Mouse (Mus musculus): ENCODE results near the gene Lmf2. TPM values are rescaled to one million over a fixed set of nuclear protein-coding genes. Genes with fewer than 3 reads are reported as not detected.

The Lmf2 gene
- total RNA-seq (2015; ENCODE audit: low replicate concordance) = 18.6 and 21.3 TPM in 2 replicates
- 8.3 and 9.1 TPM in 2 replicates for total RNA-seq (2017; ENCODE audit: low replicate concordance)

DNA sequence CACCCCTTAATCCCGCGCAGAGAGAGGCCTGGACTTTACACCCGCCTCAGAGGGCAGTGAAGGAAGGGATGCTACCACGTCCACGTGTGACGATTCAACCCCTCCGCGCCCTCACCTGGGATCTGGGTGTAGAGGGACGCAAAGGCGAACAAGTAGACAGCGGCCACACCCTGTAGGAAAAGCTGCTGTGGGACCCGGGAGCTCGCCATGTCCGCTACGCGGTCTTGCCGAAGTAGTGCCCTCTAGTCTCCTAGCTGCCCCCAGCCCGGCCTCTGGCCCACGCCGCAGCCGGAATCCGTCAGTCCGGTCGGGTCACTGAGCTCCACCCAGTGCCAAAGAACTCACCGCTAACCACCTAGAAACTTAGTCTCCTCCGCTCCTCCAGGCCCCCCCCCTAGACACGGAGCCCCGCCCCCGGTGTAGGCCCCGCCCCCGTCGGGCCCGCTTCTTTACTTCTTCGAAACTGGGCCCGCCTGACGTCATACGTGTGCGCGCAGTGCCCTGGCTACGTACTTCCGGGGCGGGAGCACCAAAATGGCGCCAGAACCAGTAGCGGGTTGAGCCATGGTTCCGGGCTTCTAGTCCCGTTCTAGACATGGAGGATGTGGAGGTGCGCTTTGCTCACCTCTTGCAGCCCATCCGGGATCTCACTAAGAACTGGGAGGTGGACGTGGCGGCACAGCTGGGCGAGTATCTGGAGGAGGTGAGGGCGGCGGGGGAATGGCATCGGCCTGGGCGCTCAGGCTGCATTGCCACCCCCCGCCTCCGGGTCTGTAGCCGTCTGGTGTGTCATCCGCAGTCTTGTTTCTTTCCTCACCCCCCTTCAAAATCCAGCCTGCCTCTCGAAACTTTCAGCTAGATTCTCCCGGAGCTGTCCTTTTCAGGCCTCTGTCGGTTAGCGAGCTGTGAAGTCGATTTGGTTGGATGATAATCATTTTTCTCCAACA is at the start of gene Lmf2, which contains the start of gene Ncaph2:
Gene Lmf2 (minus strand): TSS at position 419 of the 947 bp plus-strand sequence.
Gene Ncaph2 (plus strand): TSS at position 479 of the 947 bp plus-strand sequence.
- peak; percentile 77 for ATAC-seq (replicated peaks; ENCODE audit: low FRiP score, poor library complexity, severe bottlenecking)

DNA sequence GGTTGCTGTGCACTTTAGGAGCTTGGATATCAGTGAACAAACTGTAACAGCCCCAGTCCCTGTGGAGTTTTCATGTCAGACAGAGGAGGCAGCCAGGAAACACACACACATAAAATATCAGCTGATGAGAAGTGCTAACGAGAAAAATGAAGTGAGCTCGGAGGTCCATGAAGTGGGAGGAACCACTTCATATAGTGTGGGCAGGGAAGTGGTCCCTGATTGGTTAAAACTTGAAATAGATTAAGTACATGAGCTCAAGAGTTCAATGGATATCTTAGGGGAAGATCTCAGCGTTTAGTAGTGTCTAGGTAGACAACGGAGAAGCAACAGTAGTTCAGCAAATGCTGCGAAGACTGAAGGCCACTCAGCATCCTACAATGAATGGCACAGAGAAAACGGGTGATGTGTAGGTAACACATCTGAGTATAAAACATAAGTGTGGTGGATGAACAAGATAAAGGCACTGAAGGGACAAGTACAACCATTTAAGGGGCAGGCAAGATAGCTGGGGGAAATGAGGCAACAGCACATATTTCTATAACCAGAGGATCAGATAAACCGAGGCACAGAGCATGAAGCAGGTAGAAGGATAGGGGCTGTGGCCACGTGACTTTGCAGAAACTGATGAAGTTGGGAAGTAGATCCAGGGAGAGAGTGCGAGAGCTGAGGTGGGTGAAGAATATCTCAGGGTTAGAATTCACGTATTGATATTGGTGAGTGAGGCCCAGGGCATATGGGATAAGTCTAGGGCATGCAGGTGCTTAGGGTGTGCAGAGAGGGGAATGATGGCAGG is 49.6 kb upstream of the Lmf2 start:
- no peak for ATAC-seq (replicated peaks; ENCODE audit: low FRiP score, poor library complexity, severe bottlenecking)

DNA sequence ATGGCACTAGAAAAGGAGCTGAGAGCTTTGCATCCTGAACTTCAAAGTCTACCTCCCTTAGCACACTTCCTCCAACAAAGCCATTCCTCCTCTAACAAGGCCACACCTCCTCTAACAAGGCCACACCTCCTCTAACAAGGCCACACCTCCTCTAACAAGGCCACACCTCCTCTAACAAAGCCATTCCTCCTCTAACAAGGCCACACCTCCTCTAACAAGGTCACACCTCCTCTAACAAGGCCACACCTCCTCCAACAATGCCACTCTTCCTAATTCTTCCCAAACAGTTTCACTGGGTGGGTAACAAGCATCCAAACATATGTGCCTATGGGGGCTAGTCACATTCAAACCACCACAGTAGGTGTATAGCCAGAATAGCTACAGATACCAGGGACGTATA is 47.0 kb upstream of the Lmf2 start:
- ATAC-seq (replicated peaks; ENCODE audit: low FRiP score, poor library complexity, severe bottlenecking) = no peak

DNA sequence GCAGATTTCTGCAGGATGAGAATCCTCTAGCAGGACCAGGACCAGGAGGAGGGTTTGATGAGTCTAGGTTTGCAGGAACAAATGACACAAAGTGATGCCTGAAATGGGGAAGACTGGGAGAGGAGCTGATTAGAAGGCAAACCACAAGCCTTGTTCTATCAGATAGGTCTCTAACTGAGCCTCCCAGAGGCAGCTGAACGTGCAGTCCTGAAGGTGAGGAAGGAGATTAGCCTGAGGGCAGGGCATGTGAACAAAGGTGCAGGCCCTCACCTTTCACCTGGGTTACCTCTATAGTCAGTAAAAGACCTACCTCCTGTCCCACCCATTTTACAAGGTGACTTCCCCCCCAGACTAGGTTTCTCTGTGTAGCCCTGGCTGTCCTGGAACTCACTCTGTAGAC is 44.3 kb upstream of the Lmf2 start:
- no peak for ATAC-seq (replicated peaks; ENCODE audit: low FRiP score, poor library complexity, severe bottlenecking)

DNA sequence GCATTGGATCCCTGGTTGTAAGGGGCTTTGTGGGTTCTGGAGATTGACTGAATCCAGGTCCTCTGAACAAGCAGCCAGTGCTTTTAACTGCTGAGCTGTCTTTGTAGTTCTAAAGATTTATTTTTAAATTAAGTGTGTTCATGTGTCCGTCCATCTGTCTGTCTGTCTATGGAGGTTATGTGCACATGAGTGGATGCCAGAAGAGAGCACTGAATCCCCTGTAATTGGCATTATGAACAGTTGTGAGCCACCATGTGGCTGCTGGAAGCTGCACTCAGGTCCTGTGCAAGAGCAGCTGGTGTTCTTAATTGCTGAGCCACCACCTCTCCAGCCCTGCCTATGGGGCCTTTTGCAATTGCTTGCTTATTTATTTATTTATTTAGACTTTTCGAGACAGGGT is 42.7 kb upstream of the Lmf2 start:
- ATAC-seq (replicated peaks; ENCODE audit: low FRiP score, poor library complexity, severe bottlenecking) = no peak

DNA sequence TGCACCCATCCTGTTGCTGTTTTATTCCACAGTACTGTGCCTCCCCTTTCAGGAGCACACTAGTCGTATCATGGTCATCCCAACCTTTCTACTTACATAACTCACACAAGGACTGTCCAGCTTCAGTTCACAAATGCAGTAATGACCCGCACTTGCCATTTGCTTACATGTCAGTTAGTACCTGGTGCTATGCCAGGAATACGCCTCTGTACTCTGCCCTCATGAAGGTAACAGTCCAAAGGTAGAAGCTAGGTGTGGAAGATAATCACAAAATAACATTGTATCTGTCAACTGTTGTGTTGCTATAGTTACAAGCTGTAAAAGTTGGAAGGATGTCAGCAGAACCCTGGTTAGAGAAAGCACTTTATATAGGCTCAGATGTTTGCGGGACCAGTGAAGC is 41.4 kb upstream of the Lmf2 start:
- ATAC-seq (replicated peaks; ENCODE audit: low FRiP score, poor library complexity, severe bottlenecking) = no peak

DNA sequence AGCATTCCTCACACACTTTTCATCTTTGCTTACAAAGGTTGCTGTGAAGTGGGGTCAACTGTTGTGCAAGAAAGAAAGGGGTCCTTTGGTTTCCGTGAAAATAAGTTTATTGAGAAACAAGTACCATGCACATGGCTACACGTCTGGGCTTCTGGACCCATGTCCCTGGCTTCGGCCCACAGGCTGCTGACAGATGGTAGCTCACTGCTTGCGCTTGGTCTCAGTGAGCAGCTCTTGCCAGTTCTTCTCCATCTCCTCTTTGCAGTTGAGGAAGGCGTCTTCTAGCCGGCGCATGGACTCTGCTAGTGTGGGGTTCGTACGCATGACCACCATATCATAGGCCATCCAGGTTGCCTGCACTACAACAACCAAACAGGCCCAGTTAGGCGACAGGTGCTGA is 34.6 kb upstream of the Lmf2 start:
- no peak for ATAC-seq (replicated peaks; ENCODE audit: low FRiP score, poor library complexity, severe bottlenecking)

DNA sequence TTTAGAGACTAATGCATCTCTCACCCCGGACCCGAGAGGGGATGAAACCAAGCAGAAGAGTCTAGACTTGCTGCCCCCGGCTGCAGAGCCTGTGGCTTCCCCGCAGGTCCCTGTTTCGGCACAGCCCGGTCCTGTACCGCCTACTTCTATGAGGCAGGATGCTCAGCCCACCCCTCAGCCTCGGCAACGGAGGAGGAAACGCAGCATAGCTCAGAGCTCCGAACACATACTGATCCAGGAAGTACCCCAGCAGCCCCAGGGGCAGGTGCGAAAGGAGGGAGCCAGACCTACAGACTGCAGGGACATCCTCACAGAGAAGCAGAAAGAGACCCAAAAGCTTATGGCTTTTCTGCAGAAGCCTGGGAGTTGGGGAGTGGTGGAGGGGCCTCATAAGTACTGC is 31.7 kb upstream of the Lmf2 start:
- no peak for ATAC-seq (replicated peaks; ENCODE audit: low FRiP score, poor library complexity, severe bottlenecking)

DNA sequence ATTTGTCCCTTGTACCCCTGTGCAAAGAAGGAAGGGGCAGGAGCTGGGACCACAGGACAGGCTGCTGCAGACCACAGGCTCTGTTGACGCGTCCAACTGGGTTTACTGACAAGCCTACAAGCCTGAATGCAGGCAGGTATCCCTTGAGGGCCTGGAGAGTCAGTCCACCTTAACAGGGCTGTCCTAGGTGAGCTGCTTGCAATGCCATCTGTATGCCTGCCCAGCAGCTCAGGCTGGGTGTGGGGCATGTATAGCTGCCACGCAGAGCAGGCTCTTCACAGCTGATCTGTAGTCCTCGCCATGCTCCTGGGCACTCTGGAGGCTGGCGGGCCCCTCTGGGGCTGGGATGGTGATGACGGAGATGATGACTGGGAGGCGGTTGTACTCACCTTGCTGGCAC is 29.2 kb upstream of the Lmf2 start, which contains the start of gene Klhdc7b:
Gene Klhdc7b (plus strand): TSS at position 301 of the 400 bp plus-strand sequence.
- ATAC-seq (replicated peaks; ENCODE audit: low FRiP score, poor library complexity, severe bottlenecking) = no peak

DNA sequence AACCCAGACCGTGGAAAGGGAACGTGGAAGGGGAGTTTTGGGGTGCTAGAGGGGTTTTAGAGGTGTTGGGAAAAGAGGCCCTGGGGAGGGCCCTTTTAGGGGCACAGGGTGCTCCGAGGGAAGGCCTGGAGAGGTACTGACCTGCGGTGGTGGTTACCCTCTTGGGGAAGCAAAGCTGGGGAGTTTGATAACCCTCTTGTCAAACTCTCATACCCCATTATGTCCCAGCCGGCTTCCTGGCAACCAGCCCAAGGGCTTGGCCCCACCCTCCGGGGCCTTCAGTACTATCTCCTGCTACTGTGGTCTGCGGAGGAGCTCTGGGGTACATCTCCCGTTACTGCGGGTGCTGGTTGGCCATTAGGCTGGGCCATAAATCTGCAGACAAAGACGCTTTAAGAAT is 24.0 kb upstream of the Lmf2 start:
- no peak for ATAC-seq (replicated peaks; ENCODE audit: low FRiP score, poor library complexity, severe bottlenecking)

DNA sequence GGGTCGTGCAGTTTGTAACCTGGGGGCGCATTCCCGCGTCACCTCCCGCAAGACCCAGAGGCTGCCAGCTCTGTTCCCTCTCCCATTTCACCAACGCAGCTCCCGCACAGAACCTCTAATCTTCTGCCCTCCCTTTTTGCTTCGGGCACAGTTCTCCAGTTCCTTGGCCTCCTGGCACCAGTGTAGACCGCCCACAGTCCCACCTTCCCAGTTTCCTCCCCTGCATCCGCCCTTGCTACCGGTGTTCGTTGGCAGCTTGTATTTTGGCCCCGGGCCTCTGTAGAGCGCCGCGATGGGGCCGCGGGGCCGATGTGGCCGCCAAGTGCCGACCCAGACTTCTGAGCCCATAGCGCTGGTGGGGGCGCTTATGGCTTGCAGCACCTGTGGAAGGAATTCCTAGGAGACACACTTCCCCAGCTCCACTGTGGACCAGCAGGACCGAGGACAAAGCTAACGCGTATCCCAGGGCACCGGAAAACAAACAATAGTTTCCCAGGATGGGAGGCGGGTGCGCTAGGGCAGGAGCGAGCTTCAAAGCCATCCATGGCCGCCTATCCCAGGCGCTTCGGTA is 23.5 kb upstream of the Lmf2 start, which contains the start of gene Odf3b:
Gene Odf3b (minus strand): TSS at position 452 of the 571 bp plus-strand sequence.
- no peak for ATAC-seq (replicated peaks; ENCODE audit: low FRiP score, poor library complexity, severe bottlenecking)

DNA sequence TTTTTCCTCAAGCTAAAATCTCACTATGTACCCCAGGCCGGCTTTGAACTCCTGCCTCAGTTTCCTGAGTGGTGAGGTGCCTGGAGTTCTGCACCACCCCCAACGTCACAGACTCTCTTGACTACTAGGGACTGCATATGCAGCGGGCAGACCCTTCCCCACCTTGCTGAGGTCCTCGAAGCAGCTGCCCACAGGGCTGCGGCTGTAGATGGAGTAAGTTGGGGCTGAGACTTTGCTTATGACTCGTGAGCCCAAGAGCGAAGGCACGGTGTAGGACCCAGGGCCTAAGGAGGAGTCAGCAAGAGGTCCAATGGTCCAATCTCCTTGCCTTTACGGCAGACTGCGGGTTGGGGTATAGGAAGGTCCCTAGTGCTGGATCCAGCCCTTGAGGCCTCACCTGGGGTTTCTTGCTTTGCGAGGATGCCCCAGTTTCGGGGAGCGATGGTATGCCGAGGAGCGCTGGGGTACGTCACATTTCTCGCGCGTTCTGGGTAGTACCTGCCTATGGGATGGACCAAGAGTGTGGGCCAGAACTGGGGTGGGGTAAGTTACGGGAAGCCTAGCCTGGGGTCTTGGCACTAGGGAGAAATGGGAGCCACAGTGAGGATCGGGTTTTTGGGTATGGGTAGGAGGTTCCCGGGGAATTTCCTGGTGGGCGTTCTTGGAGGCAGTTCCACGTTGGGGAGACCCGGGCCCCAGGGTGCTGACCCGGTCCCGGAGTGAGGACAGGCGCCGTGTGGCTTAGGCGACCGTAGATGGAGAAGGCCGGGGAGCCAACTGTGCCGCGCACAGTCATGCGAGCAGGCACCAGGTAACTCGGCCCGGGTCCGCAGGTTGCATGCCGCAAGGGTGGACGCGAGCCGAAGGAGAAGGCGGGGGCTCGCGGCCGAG is 22.7 kb upstream of the Lmf2 start:
- ATAC-seq (replicated peaks; ENCODE audit: low FRiP score, poor library complexity, severe bottlenecking) = no peak

DNA sequence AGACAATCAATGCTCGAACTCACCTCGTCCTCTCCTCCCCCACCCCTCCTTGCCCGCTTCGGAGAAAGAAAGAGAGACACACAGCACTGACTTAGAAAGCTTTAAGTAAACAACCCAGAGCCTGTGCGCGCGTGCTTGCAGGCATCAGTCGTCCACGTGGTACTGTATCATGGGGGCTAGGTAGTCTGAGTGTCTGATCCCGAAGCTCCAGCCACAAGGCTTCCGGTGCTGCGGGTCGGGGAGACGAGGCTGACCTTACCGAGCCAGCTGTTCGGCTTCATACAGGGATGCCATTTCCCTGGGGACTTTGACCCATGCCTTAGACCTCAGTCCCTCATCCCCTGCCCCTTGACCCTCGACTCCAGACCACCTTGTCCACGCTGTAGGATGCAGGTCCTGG is 21.9 kb upstream of the Lmf2 start:
- ATAC-seq (replicated peaks; ENCODE audit: low FRiP score, poor library complexity, severe bottlenecking) = no peak

DNA sequence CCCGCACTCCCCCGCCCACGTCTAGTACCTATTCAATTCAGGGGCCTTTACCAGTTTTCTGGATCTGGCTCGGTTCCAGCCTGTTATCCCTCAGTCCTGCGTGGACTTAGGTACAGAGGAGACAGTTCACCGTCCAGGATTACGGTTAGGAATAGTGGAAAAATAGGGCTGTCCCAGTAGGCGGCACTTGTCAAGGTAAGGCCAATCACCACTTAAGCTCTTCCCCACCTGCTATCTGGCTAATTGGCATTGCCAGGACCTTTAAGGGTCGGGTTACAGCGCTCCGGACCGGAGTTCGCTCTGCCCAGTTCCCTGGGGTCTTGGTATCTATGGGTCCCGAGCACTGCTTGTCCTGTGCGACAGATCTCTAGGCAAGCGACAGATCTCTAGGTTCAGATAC is 21.5 kb upstream of the Lmf2 start, which contains the start of gene Tymp:
Gene Tymp (minus strand): TSS at position 83 of the 400 bp plus-strand sequence.
- ATAC-seq (replicated peaks; ENCODE audit: low FRiP score, poor library complexity, severe bottlenecking) = no peak

DNA sequence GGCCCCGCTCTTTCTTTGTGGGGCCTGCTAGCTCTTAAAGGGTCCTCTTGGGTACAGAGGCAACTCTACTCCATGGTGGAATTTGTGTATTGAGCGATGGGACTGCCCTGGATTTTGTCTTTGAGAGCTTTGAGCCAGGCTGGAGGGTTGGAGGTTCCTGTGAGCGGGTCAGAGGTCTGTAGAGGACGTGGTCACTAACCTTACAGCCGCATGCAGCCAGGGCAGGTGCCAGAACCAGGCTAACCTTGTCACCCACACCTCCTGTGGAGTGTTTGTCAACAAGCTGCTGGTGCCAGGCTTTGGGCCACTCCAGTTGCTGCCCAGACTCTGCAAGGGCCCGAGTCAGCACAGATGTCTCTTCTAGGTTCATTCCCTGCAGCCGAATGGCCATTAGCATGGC is 20.6 kb upstream of the Lmf2 start:
- no peak for ATAC-seq (replicated peaks; ENCODE audit: low FRiP score, poor library complexity, severe bottlenecking)

DNA sequence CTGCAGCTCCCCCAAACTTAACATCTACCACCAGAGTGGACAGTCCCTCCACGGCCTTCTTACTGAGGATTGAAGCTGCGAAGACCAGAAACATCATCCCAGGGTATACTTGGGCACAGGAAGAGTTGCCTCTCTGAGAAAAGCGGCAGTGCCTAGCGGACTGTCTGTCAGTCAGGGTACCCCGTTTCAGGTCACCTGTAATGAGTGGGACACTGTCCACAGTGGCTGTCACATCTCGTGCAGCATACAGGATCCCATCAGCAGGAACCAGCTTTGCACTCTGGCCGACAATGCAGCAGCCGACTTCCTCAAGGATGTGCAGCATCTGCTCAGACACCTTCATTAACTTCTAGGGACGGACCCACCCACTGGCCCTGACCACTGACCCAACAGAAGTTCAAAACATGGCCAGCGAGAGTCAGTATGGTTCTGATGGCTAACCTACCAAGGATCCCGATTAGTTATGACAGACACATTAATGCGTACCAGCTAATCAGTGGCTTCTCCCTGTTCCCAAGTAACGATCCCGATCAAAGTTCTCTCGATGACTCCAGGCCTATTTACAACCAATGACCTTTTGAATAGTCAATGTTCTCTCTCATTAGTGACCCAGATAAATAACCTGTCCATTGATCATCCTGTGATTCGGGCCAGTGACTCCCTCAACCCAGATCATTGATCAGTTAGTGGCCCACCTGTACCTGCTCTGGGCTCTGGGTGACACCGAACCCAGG is 19.5 kb upstream of the Lmf2 start:
- no peak for ATAC-seq (replicated peaks; ENCODE audit: low FRiP score, poor library complexity, severe bottlenecking)

DNA sequence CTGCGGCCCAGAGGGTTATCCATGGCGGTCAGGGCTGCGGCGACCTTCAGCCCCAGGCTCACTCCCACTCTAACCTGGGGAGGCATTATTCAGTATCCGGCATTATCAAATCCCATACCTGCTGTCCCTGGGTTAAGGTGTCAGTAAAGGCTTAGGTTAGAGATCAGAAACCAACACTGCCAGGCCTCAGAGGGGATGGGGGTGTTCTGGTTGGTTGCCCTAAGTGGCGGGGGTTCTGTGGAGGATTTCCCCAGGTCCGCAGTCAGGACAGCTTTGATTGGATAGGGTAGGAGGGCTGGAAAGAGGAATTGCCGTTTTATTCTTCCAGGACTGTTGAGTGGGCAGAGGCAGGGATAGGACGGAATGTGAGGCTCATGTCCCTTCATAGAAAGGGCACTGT is 18.9 kb upstream of the Lmf2 start:
- no peak for ATAC-seq (replicated peaks; ENCODE audit: low FRiP score, poor library complexity, severe bottlenecking)

DNA sequence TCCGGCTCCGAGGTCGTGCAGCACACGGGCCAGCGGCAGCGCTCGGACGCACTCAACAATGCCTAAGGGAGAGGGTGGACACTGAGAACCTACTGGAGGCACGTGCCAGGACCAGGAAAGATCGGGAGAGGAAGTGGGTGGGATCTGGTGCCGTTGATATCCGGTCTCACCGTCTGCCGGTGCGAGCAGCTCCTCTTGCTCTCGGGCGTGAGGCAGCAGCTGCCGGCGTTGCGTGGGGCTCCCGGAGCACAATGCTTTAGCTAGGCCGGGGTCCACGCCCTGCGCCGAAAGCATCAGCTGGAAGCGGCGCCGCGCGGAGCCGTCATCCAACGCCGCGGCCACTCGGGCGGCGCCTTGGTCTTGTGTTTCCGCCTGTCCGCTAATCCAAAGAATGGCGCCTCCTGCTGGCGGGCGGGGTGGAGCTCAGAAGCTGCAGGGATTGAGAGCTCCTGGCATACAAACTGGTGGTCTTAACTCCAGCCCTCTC is 18.3 kb upstream of the Lmf2 start, which contains the start of gene Sco2:
Gene Sco2 (minus strand): TSS at position 85 of the 487 bp plus-strand sequence.
- ATAC-seq (replicated peaks; ENCODE audit: low FRiP score, poor library complexity, severe bottlenecking) = peak; percentile 70

Data from erythroblast, adult 5-6 weeks (primary cell).